Mouse (Mus musculus): ENCODE measurements around the gene Cacna1a. TPM values are rescaled to one million over a fixed set of nuclear protein-coding genes. Genes with fewer than 3 reads are reported as not detected.
A peak's percentile ranks its signal among the peaks of the same experiment; 100 is the strongest.
"Not testable (repeated sequence)": the region's sequence is repeated elsewhere in the genome, so short reads cannot be mapped to it uniquely, and the experiment has no call there.

Gene Cacna1a
- polyA plus RNA-seq, 1 experiment from 2014 or later: 8.3 TPM

GRCm38 (mm10) chr8:84474456-84474855 lies 86.2 kb downstream of the Cacna1a start:
- no peak overlapping the region for H3K4me2 ChIP-seq
- no peak overlapping the region for H3K4me3 ChIP-seq
- H3K27ac ChIP-seq: no peak overlapping the region
- no peaks in the 10 kb centered on the region for H3K27me3 ChIP-seq
- WGBS: 79% methylated on average over 1 of the region's 1 CpGs
- no peaks in the 10 kb centered on the region for H3K4me1 ChIP-seq (replicated peaks)
- no peak overlapping the region for H3K9ac ChIP-seq
- H3K36me3 ChIP-seq: no peaks in the 10 kb centered on the region
- no peaks in the 10 kb centered on the region for H3K9me3 ChIP-seq (replicated peaks)
- no peak for ATAC-seq (replicated peaks; ENCODE audit: insufficient number of reproducible peaks, insufficient read depth, low FRiP score, low read depth)

DNA sequence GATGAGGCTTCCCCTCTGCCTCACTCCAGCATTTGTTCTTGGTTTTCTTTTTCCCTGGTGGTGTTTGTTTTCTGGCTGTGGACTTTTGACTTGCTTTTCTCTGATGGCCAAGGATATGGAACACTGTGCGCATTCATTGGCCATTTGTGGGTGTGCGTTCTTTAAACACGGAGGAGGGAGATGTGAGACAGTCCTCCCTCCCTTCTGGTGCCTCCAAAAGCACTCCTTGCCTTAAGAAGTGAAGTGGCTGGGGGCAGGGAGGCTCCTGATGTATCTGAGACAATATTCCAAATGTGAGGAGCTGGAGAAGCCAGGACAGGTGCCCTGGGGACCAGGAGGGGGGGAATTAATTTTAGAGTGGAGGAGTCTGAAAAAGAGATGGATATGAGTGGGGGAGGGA lies 89.1 kb downstream of the Cacna1a start:
- Histone ChIP-seq H3K9ac (no peak overlapping the region), H3K4me3 (no peak overlapping the region), H3K27me3 (no peaks in the 10 kb centered on the region), H3K4me2 (no peak overlapping the region), H3K36me3 (no peaks in the 10 kb centered on the region), H3K27ac (no peak overlapping the region), H3K9me3 (replicated peaks) (no peaks in the 10 kb centered on the region), H3K4me1 (replicated peaks) (no peaks in the 10 kb centered on the region)
- WGBS: 85% methylated on average over 3 of the region's 3 CpGs
- ATAC-seq (replicated peaks; ENCODE audit: insufficient number of reproducible peaks, insufficient read depth, low FRiP score, low read depth): no peak

DNA sequence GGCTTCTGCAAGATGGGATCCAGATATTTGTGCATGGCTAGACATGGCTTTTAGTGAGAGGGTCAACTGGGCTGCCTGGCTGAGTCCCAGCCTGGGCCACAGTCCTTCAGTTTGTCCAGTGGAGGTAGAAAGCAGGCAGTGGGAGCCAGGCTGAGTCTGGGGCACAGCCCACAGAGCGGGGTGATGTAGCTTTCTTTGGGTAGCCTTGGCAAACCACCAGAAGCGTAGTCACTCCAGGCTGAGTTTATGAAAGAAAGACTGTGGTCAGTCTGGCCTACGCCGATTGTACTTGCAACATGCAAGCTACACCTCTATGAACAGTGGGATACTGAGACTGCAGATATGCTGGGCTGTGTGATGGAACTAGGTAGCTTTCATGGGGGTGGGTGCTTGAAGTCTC lies 94.8 kb downstream of the Cacna1a start:
- no peak for ATAC-seq (replicated peaks; ENCODE audit: insufficient number of reproducible peaks, insufficient read depth, low FRiP score, low read depth)
- WGBS: 97% methylated on average over 4 of the region's 4 CpGs
- H3K27ac ChIP-seq: no peak overlapping the region
- no peaks in the 10 kb centered on the region for H3K27me3 ChIP-seq
- H3K9me3 ChIP-seq (replicated peaks): no peaks in the 10 kb centered on the region
- no peak overlapping the region for H3K4me2 ChIP-seq
- H3K36me3 ChIP-seq: no peaks in the 10 kb centered on the region
- no peak overlapping the region for H3K9ac ChIP-seq
- H3K4me3 ChIP-seq: no peak overlapping the region
- peaks cover 3% of the 10 kb centered on the region for H3K4me1 ChIP-seq (replicated peaks)

- WGBS: 77% methylated on average over 4 of the region's 4 CpGs
- no peak overlapping the region for H3K27ac ChIP-seq
- H3K4me1 ChIP-seq (replicated peaks): peaks cover 3% of the 10 kb centered on the region
- H3K4me2 ChIP-seq: no peak overlapping the region
- H3K4me3 ChIP-seq: no peak overlapping the region
- H3K27me3 ChIP-seq: no peaks in the 10 kb centered on the region
- no peaks in the 10 kb centered on the region for H3K9me3 ChIP-seq (replicated peaks)
- no peaks in the 10 kb centered on the region for H3K36me3 ChIP-seq
- no peak overlapping the region for H3K9ac ChIP-seq
- no peak for ATAC-seq (replicated peaks; ENCODE audit: insufficient number of reproducible peaks, insufficient read depth, low FRiP score, low read depth)
These were observed 97.1 kb downstream of the Cacna1a start for GRCm38 (mm10) chr8:84485366-84485765.

- Histone ChIP-seq H3K27ac (no peak overlapping the region), H3K4me3 (no peak overlapping the region), H3K4me2 (no peak overlapping the region), H3K27me3 (no peaks in the 10 kb centered on the region; the same call in 1 of the 2 replicates), H3K9ac (no peak overlapping the region), H3K4me1 (replicated peaks) (peaks cover 3% of the 10 kb centered on the region), H3K9me3 (replicated peaks) (no peaks in the 10 kb centered on the region), H3K36me3 (no peaks in the 10 kb centered on the region)
- 45% methylated on average over 7 of the region's 7 CpGs for WGBS
- ATAC-seq (replicated peaks; ENCODE audit: insufficient number of reproducible peaks, insufficient read depth, low FRiP score, low read depth): 0 out of 2 replicates have a peak, but pooled peaks have one; percentile 47
These were observed 97.6 kb downstream of the Cacna1a start for GRCm38 (mm10) chr8:84485864-84486263.

DNA sequence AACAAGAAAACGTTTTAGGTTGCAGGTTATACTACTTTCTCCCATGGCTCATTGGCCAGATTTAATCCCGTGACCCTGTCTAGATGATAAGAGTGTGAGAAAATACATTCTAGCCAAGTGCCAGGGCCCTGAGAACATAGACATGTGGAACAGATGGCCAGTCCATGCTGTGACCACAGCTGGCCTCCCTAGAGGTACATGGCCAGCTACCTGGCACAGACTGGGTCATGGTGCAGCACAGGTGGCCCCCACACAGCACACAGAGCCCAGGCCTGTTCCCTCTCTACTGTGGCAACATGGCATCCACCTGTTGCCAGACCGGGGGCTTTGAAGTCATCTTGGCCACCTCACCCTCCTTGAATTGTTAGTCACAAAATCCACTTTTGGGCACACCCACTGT lies 101.0 kb downstream of the Cacna1a start:
- H3K4me2 ChIP-seq: no peak overlapping the region
- ATAC-seq (replicated peaks; ENCODE audit: insufficient number of reproducible peaks, insufficient read depth, low FRiP score, low read depth): no peak
- peaks cover 3% of the 10 kb centered on the region for H3K4me1 ChIP-seq (replicated peaks)
- no peaks in the 10 kb centered on the region for H3K9me3 ChIP-seq (replicated peaks)
- H3K27ac ChIP-seq: no peak overlapping the region
- no peaks in the 10 kb centered on the region for H3K36me3 ChIP-seq
- no peak overlapping the region for H3K4me3 ChIP-seq
- no peak overlapping the region for H3K9ac ChIP-seq
- H3K27me3 ChIP-seq: no peaks in the 10 kb centered on the region; the same call in 1 of the 2 replicates
- 67% methylated on average over 3 of the region's 3 CpGs for WGBS

DNA sequence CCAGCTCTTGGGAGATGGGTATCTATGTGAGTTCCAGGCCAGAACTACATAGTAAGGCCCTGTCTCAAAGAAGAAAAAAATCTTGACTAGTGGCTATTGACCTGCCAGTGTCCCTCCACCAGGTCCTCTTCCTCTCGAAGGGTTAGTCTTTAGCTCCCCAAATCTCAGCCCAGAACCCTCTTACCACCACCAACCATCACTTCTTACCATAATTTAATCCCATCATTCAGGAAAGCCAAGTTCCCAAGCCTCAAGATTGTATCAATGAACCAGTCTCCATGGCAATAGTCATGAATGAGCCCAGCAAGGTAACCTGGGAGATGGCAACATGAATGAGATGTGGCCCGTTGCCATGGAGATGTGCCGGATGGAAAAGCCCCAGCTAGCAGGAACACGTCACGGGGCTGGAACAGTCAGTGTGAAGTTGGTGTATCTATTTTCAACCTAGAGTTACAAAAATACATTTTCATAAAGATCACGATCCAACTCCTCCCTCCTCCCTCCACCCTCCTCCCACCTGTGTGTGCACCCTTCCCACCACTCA lies 106.4 kb downstream of the Cacna1a start:
- Histone ChIP-seq H3K36me3 (no peaks in the 10 kb centered on the region), H3K4me3 (no peak overlapping the region), H3K27ac (no peak overlapping the region), H3K9ac (no peak overlapping the region), H3K9me3 (replicated peaks) (no peaks in the 10 kb centered on the region), H3K4me1 (replicated peaks) (no peaks in the 10 kb centered on the region), H3K4me2 (no peak overlapping the region), H3K27me3 (no peaks in the 10 kb centered on the region; the same call in 1 of the 2 replicates)
- 81% methylated on average over 6 of the region's 6 CpGs for WGBS
- no peak for ATAC-seq (replicated peaks; ENCODE audit: insufficient number of reproducible peaks, insufficient read depth, low FRiP score, low read depth)

GRCm38 (mm10) chr8:84501181-84501580 lies 112.9 kb downstream of the Cacna1a start:
- ATAC-seq (replicated peaks; ENCODE audit: insufficient number of reproducible peaks, insufficient read depth, low FRiP score, low read depth): no peak

GRCm38 (mm10) chr8:84501671-84502308 lies 113.5 kb downstream of the Cacna1a start:
- no peak for ATAC-seq (replicated peaks; ENCODE audit: insufficient number of reproducible peaks, insufficient read depth, low FRiP score, low read depth)
- WGBS: 69% methylated on average over 10 of the region's 10 CpGs
- H3K4me1 ChIP-seq (replicated peaks): peaks cover 8% of the 10 kb centered on the region
- H3K9ac ChIP-seq: no peak overlapping the region
- no peaks in the 10 kb centered on the region for H3K9me3 ChIP-seq (replicated peaks)
- no peak overlapping the region for H3K27ac ChIP-seq
- no peak overlapping the region for H3K4me3 ChIP-seq
- H3K36me3 ChIP-seq: no peaks in the 10 kb centered on the region
- H3K27me3 ChIP-seq: no peaks in the 10 kb centered on the region
- no peak overlapping the region for H3K4me2 ChIP-seq

More at GRCm38 (mm10) chr8:84501181-84501580, 112.9 kb downstream of the Cacna1a start:
- Histone ChIP-seq H3K9me3 (replicated peaks) (no peaks in the 10 kb centered on the region), H3K4me3 (no peak overlapping the region), H3K27ac (no peak overlapping the region), H3K4me2 (no peak overlapping the region), H3K27me3 (no peaks in the 10 kb centered on the region), H3K9ac (no peak overlapping the region), H3K36me3 (no peaks in the 10 kb centered on the region), H3K4me1 (replicated peaks) (peaks cover 4% of the 10 kb centered on the region)
- 65% methylated on average over 5 of the region's 5 CpGs for WGBS

GRCm38 (mm10) chr8:84502638-84503037 lies 114.4 kb downstream of the Cacna1a start:
- ATAC-seq (replicated peaks; ENCODE audit: insufficient number of reproducible peaks, insufficient read depth, low FRiP score, low read depth): no peak
- peaks cover 15% of the 10 kb centered on the region for H3K4me1 ChIP-seq (replicated peaks)
- H3K27me3 ChIP-seq: no peaks in the 10 kb centered on the region
- no peak overlapping the region for H3K4me2 ChIP-seq
- 84% methylated on average over 4 of the region's 4 CpGs for WGBS
- no peak overlapping the region for H3K4me3 ChIP-seq
- H3K9me3 ChIP-seq (replicated peaks): no peaks in the 10 kb centered on the region
- H3K27ac ChIP-seq: no peak overlapping the region
- H3K36me3 ChIP-seq: no peaks in the 10 kb centered on the region
- H3K9ac ChIP-seq: no peak overlapping the region

DNA sequence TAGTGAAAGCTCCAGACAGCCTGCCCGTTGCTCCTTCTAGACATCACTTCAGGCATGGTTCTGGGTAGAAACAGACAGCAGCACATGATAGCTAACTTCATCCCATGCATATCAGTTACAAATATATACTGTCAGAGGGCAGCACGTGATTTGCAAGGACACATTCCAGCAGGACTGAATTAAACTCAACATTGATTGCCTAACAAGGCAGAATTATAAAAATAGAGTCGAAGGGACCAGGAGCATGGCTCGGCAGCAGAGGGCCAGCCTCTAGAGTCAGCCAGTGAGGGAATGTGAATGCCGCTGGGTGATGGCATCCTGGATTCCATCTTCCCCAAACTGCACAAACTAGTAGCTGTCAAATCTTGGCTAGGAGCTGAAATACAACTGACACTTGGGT lies 119.0 kb downstream of the Cacna1a start:
- 35% methylated on average over 5 of the region's 5 CpGs for whole genome bisulfite sequencing
- Histone ChIP-seq H3K9ac (no peak overlapping the region), H3K27ac (peak overlapping the region; percentile 63), H3K4me2 (no peak overlapping the region), H3K36me3 (no peaks in the 10 kb centered on the region), H3K27me3 (no peaks in the 10 kb centered on the region), H3K4me1 (replicated peaks) (peaks cover 17% of the 10 kb centered on the region), H3K9me3 (replicated peaks) (no peaks in the 10 kb centered on the region), H3K4me3 (no peak overlapping the region)
- ATAC-seq (replicated peaks; ENCODE audit: insufficient number of reproducible peaks, insufficient read depth, low FRiP score, low read depth): no peak; the same call in 1 of the 2 replicates

DNA sequence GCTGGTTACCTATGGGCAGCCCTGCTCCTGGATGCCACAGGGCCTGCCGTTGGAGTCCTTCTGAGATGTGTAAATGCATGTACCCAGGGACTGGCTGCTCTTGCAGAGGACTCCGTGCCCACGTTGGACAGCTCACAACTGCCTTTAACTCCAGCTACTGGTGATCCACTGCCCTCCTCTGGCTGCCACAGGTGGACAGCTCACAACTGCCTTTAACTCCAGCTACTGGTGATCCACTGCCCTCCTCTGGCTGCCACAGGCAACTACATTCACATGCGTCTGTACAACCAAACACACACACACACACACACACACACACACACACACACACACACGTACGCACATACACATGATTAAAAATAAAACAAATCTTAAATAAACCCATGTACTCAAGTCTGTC lies 121.5 kb downstream of the Cacna1a start:
- not testable (repeated sequence) for ATAC-seq (replicated peaks; ENCODE audit: insufficient number of reproducible peaks, insufficient read depth, low FRiP score, low read depth); H3K27ac ChIP-seq; H3K4me2 ChIP-seq; H3K4me3 ChIP-seq; H3K36me3 ChIP-seq; H3K9ac ChIP-seq; H3K27me3 ChIP-seq; H3K9me3 ChIP-seq (replicated peaks)
- H3K4me1 ChIP-seq (replicated peaks): peaks cover 17% of the 10 kb centered on the region
- WGBS: 81% methylated on average over 6 of the region's 6 CpGs
